Mouse (Mus musculus) testis, adult 10 weeks (tissue): ENCODE measurements around the gene Vasn. TPM values are rescaled to one million over a fixed set of nuclear protein-coding genes. Genes with fewer than 3 reads are reported as not detected.

Source experiments
- polyA plus RNA-seq: library from polyadenylated mRNA; stranded (reverse); fragments of 350-450 nt; fragmentation: Illumina TruSeq; extraction: RNeasy Lipid Tissue Mini Kit (QIAGEN cat#74804); gene quantifications from one replicate; pipeline ENCODE4 v1.2.3, GENCODE M21; 2014; ENCODE audit warnings: low read depth, low replicate concordance

The Vasn gene
- 1.4 TPM for polyA plus RNA-seq

DNA sequence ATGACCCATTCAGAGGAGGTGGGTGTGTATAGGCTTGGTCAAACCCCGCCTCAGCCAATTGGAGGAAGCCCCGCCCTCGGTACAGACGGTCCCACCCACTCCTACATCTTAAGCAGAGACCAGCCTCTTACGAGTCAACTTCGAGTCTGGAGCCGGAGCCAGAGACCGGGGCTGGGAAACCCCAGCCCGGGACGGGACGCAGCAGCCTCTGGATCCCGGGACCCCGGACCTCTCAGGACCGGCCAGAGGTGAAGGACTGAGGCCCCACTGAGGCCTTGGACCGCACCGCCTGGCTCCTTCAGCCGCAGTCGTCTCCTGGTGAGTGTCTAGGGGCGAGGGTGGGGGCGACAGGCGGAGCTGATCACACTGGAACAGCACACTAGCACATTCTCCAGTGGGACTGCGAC, at the start of gene Vasn, which contains the start of gene Dnaja3:
Gene Vasn, plus strand, starts transcription at position 111 of the 407 bp plus-strand sequence.
Gene Dnaja3, plus strand, starts transcription at position 159 of the 407 bp plus-strand sequence.

DNA sequence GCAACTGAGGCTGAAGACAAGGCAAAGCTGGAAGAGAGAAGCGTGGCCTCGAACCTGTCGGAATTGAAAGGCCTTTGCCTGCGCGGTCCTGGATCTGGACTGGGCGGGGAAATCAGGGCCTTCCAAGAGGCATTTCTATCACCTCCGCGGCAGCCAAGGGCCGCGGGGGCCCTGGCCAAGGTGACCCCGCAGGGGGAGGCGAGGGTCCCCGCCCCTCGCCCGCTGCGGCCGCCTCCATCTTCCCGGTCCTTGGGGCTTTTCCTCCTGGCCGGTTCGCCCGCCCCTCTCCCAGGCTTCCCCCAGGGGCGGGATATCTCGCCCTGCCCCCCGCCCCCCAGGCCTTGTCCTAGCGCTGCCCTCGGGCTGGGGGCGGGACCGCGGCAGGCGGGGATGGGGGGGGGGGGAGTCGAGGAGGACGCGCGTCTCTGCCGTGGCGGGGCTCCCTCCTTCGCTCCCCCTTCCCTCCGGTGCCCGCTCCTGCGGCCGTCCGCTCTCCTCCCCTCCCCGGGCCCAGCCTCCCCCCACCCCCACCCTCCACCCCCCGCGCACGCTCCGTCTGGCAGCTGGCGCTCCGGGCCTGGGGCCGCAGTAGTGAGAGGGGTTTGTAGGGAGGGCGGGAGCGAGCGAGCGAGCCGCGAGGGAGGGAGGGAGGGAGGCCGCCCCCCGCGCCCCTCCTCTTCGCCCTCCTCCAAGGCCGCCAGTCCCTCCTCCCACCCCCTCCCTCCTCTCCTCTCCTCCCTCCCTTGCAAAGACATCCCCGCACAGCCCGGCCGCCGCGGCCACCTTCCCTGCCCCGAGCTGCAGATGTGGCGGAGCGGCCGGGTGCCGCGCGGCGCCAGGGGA, 45.5 kb upstream of the Vasn start, which contains the start of gene Glis2:
Gene Glis2, plus strand, starts transcription at position 743 of the 843 bp plus-strand sequence.

GRCm38 (mm10) chr16:4624481-4625110, 15.1 kb upstream of the Vasn start, which contains the start of gene Pam16:
Gene Pam16, minus strand, starts transcription at chr16:4624988.

GRCm38 (mm10) chr16:4679121-4680018, 39.6 kb downstream of the Vasn start, which contains the start of gene Coro7:
Gene Coro7, minus strand, starts transcription at chr16:4679777.

Other genes with a start within 250 kb of the Vasn start
- gene Adcy9, start 219.4 kb upstream of the Vasn start, polyA plus RNA-seq = 0.90 TPM
- 5.8 TPM for gene Srl, start 98.1 kb upstream of the Vasn start, polyA plus RNA-seq
- gene Tfap4, start 80.1 kb upstream of the Vasn start, polyA plus RNA-seq = 0.49 TPM
- 0.27 TPM for gene Glis2, start 45.2 kb upstream of the Vasn start, polyA plus RNA-seq
- 67.4 TPM for gene Pam16, start 15.0 kb upstream of the Vasn start, polyA plus RNA-seq
- 26.9 TPM for gene Dnaja3, start within 50 bp of the Vasn start, polyA plus RNA-seq
- 0.31 TPM for gene Coro7, start 39.8 kb downstream of the Vasn start, polyA plus RNA-seq
- gene Nmral1, start 79.4 kb downstream of the Vasn start, polyA plus RNA-seq = 0.28 TPM
- 639 TPM for gene Hmox2, start 86.4 kb downstream of the Vasn start, polyA plus RNA-seq
- gene Cdip1, start 150.4 kb downstream of the Vasn start, polyA plus RNA-seq = 26.2 TPM
- 21.1 TPM for gene 4930562C15Rik, start 195.5 kb downstream of the Vasn start, polyA plus RNA-seq
- gene Ubald1, start 240.4 kb downstream of the Vasn start, polyA plus RNA-seq = 4.2 TPM
- gene Mgrn1, start 246.3 kb downstream of the Vasn start, polyA plus RNA-seq = 2.8 TPM